Mouse (Mus musculus) cerebellum, adult 11-12 months (tissue): ENCODE measurements around the gene Spin2-ps6.
"Not testable (repeated sequence)": the region's sequence is repeated elsewhere in the genome, so short reads cannot be mapped to it uniquely, and the experiment has no call there.

Experiments used
- DNase-seq: peaks from one replicate; pipeline ENCODE4 v3.0.0; 2022

The Spin2-ps6 gene

GRCm38 (mm10) chrX:33234569-33234968 lies at the start of gene Spin2-ps6:
Gene Spin2-ps6, plus strand, starts transcription at chrX:33234869.
- not testable (repeated sequence) for DNase-seq
